Mouse (Mus musculus): ENCODE measurements around the gene Bptf.

- TF ChIP-seq GATA1 (IDR thresholded peaks at IDR 0.05; ENCODE audit: borderline replicate concordance, low read length), result no peak
- no peak; the same call in 1 of the 2 replicates for TF ChIP-seq FLI1 (IDR thresholded peaks at IDR 0.05; ENCODE audit: low read length)
Measured at GRCm38 (mm10) chr11:107027431-107028274, 104.3 kb downstream of the Bptf start.
